Comparison of ENCODE assay signal across 7 mouse cellular contexts in genomic region chrX:168672425-168672824, GRCm38 (mm10). TPM values are rescaled to one million over a fixed set of nuclear protein-coding genes. Genes with fewer than 3 reads are reported as not detected.
A peak's percentile ranks its signal among the peaks of the same experiment; 100 is the strongest.
DNase-seq lines count a peak whose midpoint lies in the region; ATAC-seq lines count a peak whose summit lies in the region.

No protein-coding gene starts in this region.

- DNase-seq in adrenal gland, adult (ENCODE audit: inconsistent age in 2 of 2, low spot score in 1 of 2) = peak; percentile 66 to 88
- DNase-seq in gastrocnemius, adult 8-10 months (ENCODE audit: low spot score in 2 of 2) = peak; percentile 35 to 38
- DNase-seq in hindlimb bud, embryonic 11.5 days (ENCODE audit: extremely low spot score, low read depth, low spot score) = peak; percentile 41
- peak; percentile 54 to 72 for DNase-seq in left cerebral cortex, postnatal 14 days (ENCODE audit: low spot score in 2 of 2)
- DNase-seq in right cerebral cortex, postnatal 25 days = peak; percentile 25

- intact Hi-C loops in left cerebral cortex, postnatal 14 days (cut with DNase I) = no loop called here

- peak; percentile 79 for ATAC-seq in common myeloid progenitor, adult 5-6 weeks (replicated peaks; ENCODE audit: low read depth, poor library complexity, severe bottlenecking)
- ATAC-seq in megakaryocyte-erythroid progenitor cell, adult 5-6 weeks (replicated peaks; ENCODE audit: low FRiP score, low TSS enrichment, poor library complexity, severe bottlenecking) = peak; percentile 80

RNA-seq across cellular contexts. Expression of gene Msl3, which starts 1.3 kb away (rescaled TPM):
- total RNA-seq in common myeloid progenitor, adult 5-6 weeks (2017) = 117 and 146 TPM in 2 replicates
- 10 to 100 TPM; 34.3 to 45.9 (median 38.6) TPM for total RNA-seq in gastrocnemius, adult 8-10 months (2022)
- 10 to 100 TPM; 21.9 to 22.8 TPM for total RNA-seq in left cerebral cortex, postnatal 14 days (2021)
- 45.3 and 49.6 TPM in 2 replicates for total RNA-seq in megakaryocyte-erythroid progenitor cell, adult 5-6 weeks (2014; fragmentation: Nextera tagmentation)
- 118 and 131 TPM in 2 replicates for total RNA-seq in megakaryocyte-erythroid progenitor cell, adult 5-6 weeks (2017)

Comparison
In these comparisons a context has a peak if more than half of its experiments do, and no peak if none do; other contexts are left out.
1. Peak in every context shown above with its lines: DNase-seq and ATAC-seq.
2. DNase-seq: peak in every context shown above with its lines; median percentile 77 in adrenal gland, adult; 63 in left cerebral cortex, postnatal 14 days; 41 in hindlimb bud, embryonic 11.5 days; 36 in gastrocnemius, adult 8-10 months; 25 in right cerebral cortex, postnatal 25 days.